Mouse (Mus musculus) heart, adult 18-20 months (tissue): Measurements from ENCODE around the gene Ppm1l. TPM values are rescaled to one million over a fixed set of nuclear protein-coding genes. Genes with fewer than 3 reads are reported as not detected.
"Not testable (repeated sequence)": the region's sequence is repeated elsewhere in the genome, so short reads cannot be mapped to it uniquely, and the experiment has no call there.

Source experiments
- DNase-seq, 2 experiments: peaks; one replicate each; pipeline ENCODE4 v3.0.0; 2021 to 2022; ENCODE audit warnings: mixed read lengths in 1 of 2
- total RNA-seq, 2 experiments: library from RNA; stranded (reverse); gene quantifications; 2 replicates each; pipeline ENCODE4 v1.2.3; 2021

Ppm1l gene
- total RNA-seq, 2 experiments from 2014 or later: 29.2 TPM

- DNase-seq: no peak
These were observed 219.4 kb downstream of the Ppm1l start for GRCm38 (mm10) chr3:69535941-69536647.

- DNase-seq: no peak
These were observed 226.3 kb downstream of the Ppm1l start for GRCm38 (mm10) chr3:69542962-69543361.

GRCm38 (mm10) chr3:69543730-69544129 lies 227.1 kb downstream of the Ppm1l start:
- no peak for DNase-seq

- no peak for DNase-seq
These were observed 228.4 kb downstream of the Ppm1l start for GRCm38 (mm10) chr3:69545017-69545416.

- no peak for DNase-seq
These were observed 232.2 kb downstream of the Ppm1l start for GRCm38 (mm10) chr3:69548704-69549455.

GRCm38 (mm10) chr3:69549602-69550001 lies 232.9 kb downstream of the Ppm1l start:
- no peak for DNase-seq

GRCm38 (mm10) chr3:69555511-69555910 lies 238.8 kb downstream of the Ppm1l start:
- DNase-seq: no peak

- no peak for DNase-seq
These were observed 239.6 kb downstream of the Ppm1l start for GRCm38 (mm10) chr3:69556092-69556778.

GRCm38 (mm10) chr3:69559316-69559974 lies 242.8 kb downstream of the Ppm1l start:
- DNase-seq: no peak

GRCm38 (mm10) chr3:69559975-69560330 lies 243.3 kb downstream of the Ppm1l start:
- DNase-seq: peak in 1 of 2 experiments; percentile 47

GRCm38 (mm10) chr3:69561686-69562085 lies 245.0 kb downstream of the Ppm1l start:
- DNase-seq: peak in 1 of 2 experiments; percentile 9

GRCm38 (mm10) chr3:69563406-69563805 lies 246.7 kb downstream of the Ppm1l start:
- no peak for DNase-seq

GRCm38 (mm10) chr3:69565586-69565985 lies 248.9 kb downstream of the Ppm1l start:
- not testable (repeated sequence) for DNase-seq

GRCm38 (mm10) chr3:69572561-69572960 lies 255.9 kb downstream of the Ppm1l start:
- no peak for DNase-seq

GRCm38 (mm10) chr3:69575577-69575976 lies 258.9 kb downstream of the Ppm1l start:
- no peak for DNase-seq

- no peak for DNase-seq
These were observed 260.1 kb downstream of the Ppm1l start for GRCm38 (mm10) chr3:69576715-69577114.

GRCm38 (mm10) chr3:69578791-69579190 lies 262.1 kb downstream of the Ppm1l start:
- DNase-seq: no peak

GRCm38 (mm10) chr3:69583798-69584197 lies 267.1 kb downstream of the Ppm1l start:
- DNase-seq: no peak

- DNase-seq: peak in 1 of 2 experiments; percentile 9
These were observed 271.6 kb downstream of the Ppm1l start for GRCm38 (mm10) chr3:69588101-69588760.

- no peak for DNase-seq
These were observed 276.8 kb downstream of the Ppm1l start for GRCm38 (mm10) chr3:69593426-69593825.

- peak in 1 of 2 experiments; percentile 11 for DNase-seq
These were observed 277.4 kb downstream of the Ppm1l start for GRCm38 (mm10) chr3:69594071-69594470.

- no peak for DNase-seq
These were observed 279.5 kb downstream of the Ppm1l start for GRCm38 (mm10) chr3:69596116-69596515.
